Mouse (Mus musculus): ENCODE data around the gene Spats2. TPM values are rescaled to one million over a fixed set of nuclear protein-coding genes. Genes with fewer than 3 reads are reported as not detected.
"Not testable (repeated sequence)": the region's sequence is repeated elsewhere in the genome, so short reads cannot be mapped to it uniquely, and the experiment has no call there.

The Spats2 gene
- polyA plus RNA-seq, 1 experiment = 10.6 TPM

DNA sequence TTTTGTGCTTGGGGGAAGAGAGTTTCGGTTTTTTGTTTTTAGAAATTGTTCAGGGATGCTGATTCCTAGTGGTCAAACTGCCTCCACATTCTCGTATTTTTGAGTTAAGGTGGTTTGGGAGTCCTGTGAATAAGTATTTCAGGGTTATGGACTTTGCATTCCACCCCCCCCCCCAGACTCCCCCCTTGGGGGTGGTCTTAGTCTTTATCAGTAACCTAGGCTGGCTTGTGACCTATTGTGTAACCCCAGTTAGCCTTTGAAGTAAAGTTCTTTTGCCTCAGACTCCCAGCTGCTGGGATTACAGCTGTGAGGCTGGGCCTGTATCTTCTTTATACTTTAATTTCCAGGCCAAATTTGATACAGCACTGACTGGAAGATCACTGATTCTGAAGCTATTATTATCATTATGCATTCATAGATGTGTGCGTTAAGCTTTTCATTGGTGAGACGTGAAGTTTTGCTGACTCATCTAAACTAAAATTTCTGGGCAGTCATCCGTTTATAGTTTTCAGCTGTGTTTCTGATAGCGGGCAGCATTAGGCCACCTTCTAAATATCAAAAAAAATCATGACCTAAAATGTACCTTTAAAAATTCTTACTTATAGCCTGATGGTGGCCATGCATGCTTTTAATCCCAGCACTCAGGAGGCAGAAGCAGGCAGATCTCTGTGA, 2.3 kb downstream of the Spats2 start:
- 74% methylated on average over 6 of the region's 6 CpGs for WGBS
- Histone ChIP-seq H3K4me1 (ENCODE audit: control insufficient read depth, insufficient read depth, low read length) (peaks cover 3% of the 10 kb centered on the region; the same call in 1 of the 2 replicates), H3K4me3 (replicated peaks; ENCODE audit: extremely low read depth, low read depth, low read length) (no peak overlapping the region)
- no peak for DNase-seq
- no peak for TF ChIP-seq CTCF (IDR thresholded peaks at IDR 0.05; ENCODE audit: insufficient read depth, low read length)
- no peak for TF ChIP-seq POLR2A (IDR thresholded peaks at IDR 0.05; ENCODE audit: borderline replicate concordance, extremely low read depth, low read depth, low read length)

DNA sequence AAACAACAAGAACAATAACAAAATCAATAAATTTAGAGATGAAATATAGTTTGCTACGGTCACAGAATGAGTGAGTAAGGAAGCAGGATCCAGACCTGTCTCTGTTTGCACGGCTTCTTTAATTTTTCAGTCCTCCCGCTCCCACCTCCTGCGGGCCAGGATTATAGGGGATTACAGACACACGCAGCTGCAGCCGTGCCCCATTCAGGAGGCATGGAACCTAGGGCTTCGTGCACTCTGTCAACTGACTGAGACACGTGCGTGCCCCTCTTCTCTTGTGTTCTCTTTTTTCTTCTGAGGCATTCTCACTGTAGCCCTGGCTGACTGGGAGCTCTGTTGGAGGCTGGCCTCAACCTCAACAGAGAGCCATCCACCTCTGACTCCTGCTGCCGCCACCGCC, 3.7 kb downstream of the Spats2 start:
- TF ChIP-seq POLR2A (IDR thresholded peaks at IDR 0.05; ENCODE audit: borderline replicate concordance, extremely low read depth, low read depth, low read length) (no peak), CTCF (IDR thresholded peaks at IDR 0.05; ENCODE audit: insufficient read depth, low read length) (no peak)
- H3K4me3 ChIP-seq (replicated peaks; ENCODE audit: extremely low read depth, low read depth, low read length) = no peak overlapping the region
- WGBS = 88% methylated on average over 11 of the region's 11 CpGs
- peaks cover 3% of the 10 kb centered on the region; the same call in 1 of the 2 replicates for H3K4me1 ChIP-seq (ENCODE audit: control insufficient read depth, insufficient read depth, low read length)
- no peak for DNase-seq

GRCm38 (mm10) chr15:99129956-99130910, 4.5 kb downstream of the Spats2 start:
- Histone ChIP-seq H3K4me3 (replicated peaks; ENCODE audit: extremely low read depth, low read depth, low read length) (no peak overlapping the region), H3K4me1 (ENCODE audit: control insufficient read depth, insufficient read depth, low read length) (peaks cover 3% of the 10 kb centered on the region; the same call in 1 of the 2 replicates)
- TF ChIP-seq POLR2A (IDR thresholded peaks at IDR 0.05; ENCODE audit: borderline replicate concordance, extremely low read depth, low read depth, low read length) (no peak), CTCF (IDR thresholded peaks at IDR 0.05; ENCODE audit: insufficient read depth, low read length) (no peak)
- WGBS = 56% methylated on average over 22 of the region's 22 CpGs
- DNase-seq = no peak

GRCm38 (mm10) chr15:99138389-99138788, 12.7 kb downstream of the Spats2 start:
- DNase-seq = no peak
- Histone ChIP-seq H3K4me1 (ENCODE audit: control insufficient read depth, insufficient read depth, low read length) (no peaks in the 10 kb centered on the region), H3K4me3 (replicated peaks; ENCODE audit: extremely low read depth, low read depth, low read length) (no peak overlapping the region)
- WGBS = 87% methylated on average over 5 of the region's 5 CpGs
- TF ChIP-seq POLR2A (IDR thresholded peaks at IDR 0.05; ENCODE audit: borderline replicate concordance, extremely low read depth, low read depth, low read length) (no peak), CTCF (IDR thresholded peaks at IDR 0.05; ENCODE audit: insufficient read depth, low read length) (no peak)

DNA sequence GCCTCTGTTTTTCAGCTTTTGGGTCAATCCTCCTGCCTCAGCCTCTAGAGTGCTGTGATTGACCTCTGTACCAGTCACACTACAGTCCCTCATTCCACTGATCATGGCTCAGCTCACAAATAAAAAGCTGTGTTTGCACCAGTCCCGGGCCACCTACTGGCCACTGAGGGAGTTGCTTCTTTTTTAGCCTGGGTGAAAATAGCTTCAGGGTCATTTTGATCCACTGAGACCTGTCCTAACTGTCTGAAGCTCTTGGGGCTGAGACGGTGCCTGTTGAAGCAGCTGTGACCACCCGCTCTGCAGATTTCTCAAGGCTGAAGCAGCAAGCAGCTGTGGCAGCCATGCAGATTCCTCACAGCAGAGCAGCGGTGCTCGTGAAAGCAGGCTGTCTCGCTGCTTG, 14.0 kb downstream of the Spats2 start:
- TF ChIP-seq POLR2A (IDR thresholded peaks at IDR 0.05; ENCODE audit: borderline replicate concordance, extremely low read depth, low read depth, low read length) = no peak
- peak; percentile 71 for TF ChIP-seq CTCF (IDR thresholded peaks at IDR 0.05; ENCODE audit: insufficient read depth, low read length)
- Histone ChIP-seq H3K4me3 (replicated peaks; ENCODE audit: extremely low read depth, low read depth, low read length) (no peak overlapping the region), H3K4me1 (ENCODE audit: control insufficient read depth, insufficient read depth, low read length) (0 out of 2 replicates have a peak, but pooled peaks cover 2% of the 10 kb centered on the region)
- WGBS = 70% methylated on average over 6 of the region's 6 CpGs
- peak; percentile 26 for DNase-seq

DNA sequence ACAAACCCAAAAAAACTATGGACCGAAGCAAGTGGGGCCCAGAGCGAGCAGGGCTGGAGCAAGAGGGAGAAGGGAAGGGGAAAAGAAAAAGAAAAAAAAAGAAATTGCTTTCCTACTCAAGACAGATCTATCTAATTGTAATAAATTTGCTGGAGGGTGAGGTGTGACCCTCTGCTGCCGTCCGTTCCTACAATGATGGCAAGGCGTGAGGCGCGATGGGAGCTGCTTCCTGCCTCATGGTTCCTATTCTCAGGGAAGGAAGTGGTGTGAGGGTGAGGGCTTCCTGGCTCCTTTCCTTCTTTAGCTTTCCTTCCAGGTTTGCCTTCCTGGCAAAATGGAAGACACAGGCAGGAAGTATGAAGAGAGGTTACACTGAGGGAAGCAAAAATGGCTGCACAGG, 24.8 kb downstream of the Spats2 start:
- TF ChIP-seq CTCF (IDR thresholded peaks at IDR 0.05; ENCODE audit: insufficient read depth, low read length) (no peak), POLR2A (IDR thresholded peaks at IDR 0.05; ENCODE audit: borderline replicate concordance, extremely low read depth, low read depth, low read length) (no peak)
- Histone ChIP-seq H3K4me3 (replicated peaks; ENCODE audit: extremely low read depth, low read depth, low read length) (no peak overlapping the region), H3K4me1 (ENCODE audit: control insufficient read depth, insufficient read depth, low read length) (no peaks in the 10 kb centered on the region)
- whole genome bisulfite sequencing = 78% methylated on average over 7 of the region's 7 CpGs
- DNase-seq = no peak

GRCm38 (mm10) chr15:99151324-99151723, 25.6 kb downstream of the Spats2 start:
- H3K4me1 ChIP-seq (ENCODE audit: control insufficient read depth, insufficient read depth, low read length) = no peaks in the 10 kb centered on the region
- TF ChIP-seq CTCF (IDR thresholded peaks at IDR 0.05; ENCODE audit: insufficient read depth, low read length) (no peak), POLR2A (IDR thresholded peaks at IDR 0.05; ENCODE audit: borderline replicate concordance, extremely low read depth, low read depth, low read length) (no peak)
- 63% methylated on average over 8 of the region's 8 CpGs for WGBS
- DNase-seq = no peak
- no peak overlapping the region for H3K4me3 ChIP-seq (replicated peaks; ENCODE audit: extremely low read depth, low read depth, low read length)

GRCm38 (mm10) chr15:99153466-99153865, 27.8 kb downstream of the Spats2 start:
- WGBS = 89% methylated on average over 8 of the region's 8 CpGs
- Histone ChIP-seq H3K4me1 (ENCODE audit: control insufficient read depth, insufficient read depth, low read length) (no peaks in the 10 kb centered on the region), H3K4me3 (replicated peaks; ENCODE audit: extremely low read depth, low read depth, low read length) (no peak overlapping the region)
- TF ChIP-seq POLR2A (IDR thresholded peaks at IDR 0.05; ENCODE audit: borderline replicate concordance, extremely low read depth, low read depth, low read length) (no peak), CTCF (IDR thresholded peaks at IDR 0.05; ENCODE audit: insufficient read depth, low read length) (no peak)
- no peak for DNase-seq

DNA sequence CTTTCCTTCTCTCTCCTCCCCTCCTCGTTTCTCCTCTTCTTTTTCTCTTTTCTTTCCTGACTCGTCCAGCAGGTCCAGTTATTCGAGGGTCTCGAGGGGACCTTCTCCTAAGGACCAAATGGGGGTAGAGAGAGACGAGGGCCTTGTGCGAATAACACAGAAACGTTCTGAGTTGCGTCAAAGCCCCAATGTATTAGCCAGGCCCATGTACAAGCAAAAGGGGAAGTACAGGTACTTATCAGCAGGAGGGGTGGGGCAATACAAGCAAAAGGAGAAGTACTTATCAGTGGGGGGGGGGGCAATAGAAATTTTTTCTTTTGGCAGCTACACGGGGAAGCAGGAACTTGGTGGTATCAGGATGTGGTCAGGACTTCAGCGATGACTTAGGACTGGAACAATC, 28.8 kb downstream of the Spats2 start:
- not testable (repeated sequence) for DNase-seq; H3K4me1 ChIP-seq (ENCODE audit: control insufficient read depth, insufficient read depth, low read length); H3K4me3 ChIP-seq (replicated peaks; ENCODE audit: extremely low read depth, low read depth, low read length)
- WGBS = 75% methylated on average over 10 of the region's 10 CpGs

Data from lung, adult 2 months (tissue).